Mouse (Mus musculus): Measurements from ENCODE around the gene Mogs.

Gene Mogs

DNA sequence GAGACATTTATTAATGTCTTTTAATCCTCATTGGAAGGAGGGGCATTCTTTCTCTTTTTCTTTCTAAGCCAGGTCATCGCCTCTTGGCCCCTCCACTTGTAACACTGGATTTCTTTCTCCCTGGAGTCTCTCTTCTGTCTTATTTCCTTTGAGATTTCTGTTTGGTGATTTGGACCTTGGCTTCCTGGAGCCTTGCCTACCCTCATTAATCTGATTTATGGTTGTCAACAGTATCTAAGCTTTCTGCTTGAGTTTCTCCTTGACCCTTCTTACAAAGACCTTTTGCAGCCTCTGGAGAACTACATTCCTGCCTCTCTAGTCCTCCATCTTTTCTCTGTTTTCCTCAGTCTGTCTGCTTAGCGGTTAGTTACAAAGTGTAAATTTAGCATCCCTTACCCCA lies 16.9 kb upstream of the Mogs start:
- no peak for DNase-seq

DNA sequence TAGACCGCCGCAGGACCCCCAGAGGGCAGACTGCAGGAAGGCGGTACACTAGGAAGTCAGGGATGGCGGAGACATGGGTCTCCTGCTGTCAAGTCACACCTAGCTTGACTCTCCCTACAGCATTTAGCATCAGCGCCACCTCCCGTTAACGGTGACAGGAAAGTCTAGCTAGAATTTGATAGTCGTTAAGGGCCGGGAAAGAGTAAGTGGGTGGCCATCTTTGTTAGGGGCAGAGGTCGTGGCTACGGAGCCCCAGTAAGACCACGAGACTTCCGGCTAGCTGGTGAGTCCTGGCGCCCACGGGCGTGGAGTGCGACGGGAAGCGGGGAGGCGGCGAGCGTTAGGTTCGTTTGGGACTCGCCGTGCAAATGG lies 14.0 kb upstream of the Mogs start, which contains the start of the genes Ccdc142 and Gm42688:
Gene Ccdc142 (plus strand): TSS at position 286 of the 372 bp plus-strand sequence.
Gene Gm42688 (plus strand): TSS at position 302 of the 372 bp plus-strand sequence.
- peak; percentile 93 for DNase-seq

DNA sequence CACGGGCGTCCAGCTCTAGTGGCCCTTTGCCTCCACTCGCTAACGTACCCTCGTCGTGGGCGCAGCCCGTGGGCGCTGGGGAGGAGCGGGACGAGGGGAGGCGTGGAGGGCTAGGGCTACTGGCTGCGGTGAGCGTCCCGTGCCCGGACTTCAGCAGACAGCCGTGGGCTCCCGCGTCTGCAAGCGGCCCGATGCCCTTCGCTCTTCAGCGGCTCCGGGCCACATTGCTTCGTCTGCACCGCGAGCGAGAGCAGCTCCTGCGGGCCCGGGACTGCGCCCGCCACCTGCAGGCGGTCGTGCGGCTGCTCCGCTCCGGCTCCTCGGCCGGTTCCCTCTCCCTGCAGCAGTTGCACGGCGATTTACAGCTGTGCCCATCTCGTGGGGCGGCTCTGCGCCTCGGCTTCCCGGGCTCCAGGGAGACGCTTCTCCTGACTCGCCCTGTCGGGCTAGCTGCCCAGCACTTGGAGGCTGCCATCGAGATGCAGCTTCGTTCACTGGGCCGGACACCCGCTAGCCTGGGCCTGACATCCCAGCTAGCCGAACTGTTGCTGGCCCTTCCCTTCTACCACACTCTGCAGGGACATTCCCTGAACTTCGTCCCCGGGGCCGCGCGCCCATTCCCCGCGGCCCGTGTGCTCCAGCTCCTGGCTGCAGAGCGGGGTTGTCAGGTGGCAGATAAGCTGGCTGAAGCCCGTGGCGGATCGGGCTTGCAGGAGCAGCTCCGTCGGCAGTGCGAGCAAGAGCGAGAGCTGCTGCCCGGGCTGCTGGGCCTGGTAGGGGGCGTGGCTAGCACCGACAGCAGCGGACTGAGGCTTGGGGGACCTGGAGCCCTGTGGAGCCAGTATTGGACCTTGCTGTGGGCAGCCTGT lies 13.4 kb upstream of the Mogs start:
- DNase-seq: peak; percentile 77

DNA sequence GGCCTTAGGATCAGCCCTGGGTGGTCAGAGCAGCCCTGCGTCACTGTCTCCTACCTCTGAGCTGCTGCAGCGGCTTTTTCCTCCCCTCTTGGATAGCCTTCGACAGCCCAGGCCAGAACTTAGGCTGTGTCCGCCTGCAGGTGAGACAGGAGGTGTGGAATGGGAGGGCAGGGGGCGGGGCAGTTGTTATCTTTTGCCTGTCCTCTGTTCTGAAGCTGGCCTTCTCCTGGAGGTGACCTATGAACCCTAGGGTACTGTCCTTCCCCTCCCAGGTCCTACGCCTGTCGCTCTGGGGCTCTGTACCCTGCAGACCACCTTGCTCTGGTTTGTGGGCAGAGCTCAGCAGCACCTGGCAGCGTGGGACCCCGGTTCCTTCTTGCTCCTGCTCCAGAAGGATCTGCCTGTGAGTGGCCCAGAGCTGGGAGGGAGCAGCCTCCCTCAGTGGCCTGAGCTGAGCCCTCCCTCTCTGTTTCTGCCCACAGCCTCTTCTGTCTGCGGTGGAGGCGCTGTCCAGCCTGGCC lies 12.1 kb upstream of the Mogs start:
- no peak for DNase-seq

DNA sequence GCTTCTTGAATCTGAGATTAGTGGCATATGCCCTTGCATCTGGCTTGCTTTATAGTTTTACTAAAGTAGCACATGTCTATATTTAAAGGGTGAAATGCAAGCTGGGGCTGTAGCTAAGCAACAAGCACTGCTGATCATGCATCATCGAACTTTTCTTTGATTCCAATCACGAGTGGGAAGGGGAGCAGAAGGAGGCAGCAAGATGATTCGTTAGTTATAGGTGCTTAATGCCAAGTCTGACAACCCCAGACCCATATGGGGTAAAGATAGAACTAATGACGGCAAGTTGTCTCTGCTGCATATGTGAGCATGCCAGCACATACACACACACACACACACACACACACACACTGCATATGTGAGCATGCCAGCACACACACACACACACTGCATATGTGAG lies 11.1 kb upstream of the Mogs start:
- no peak for DNase-seq

DNA sequence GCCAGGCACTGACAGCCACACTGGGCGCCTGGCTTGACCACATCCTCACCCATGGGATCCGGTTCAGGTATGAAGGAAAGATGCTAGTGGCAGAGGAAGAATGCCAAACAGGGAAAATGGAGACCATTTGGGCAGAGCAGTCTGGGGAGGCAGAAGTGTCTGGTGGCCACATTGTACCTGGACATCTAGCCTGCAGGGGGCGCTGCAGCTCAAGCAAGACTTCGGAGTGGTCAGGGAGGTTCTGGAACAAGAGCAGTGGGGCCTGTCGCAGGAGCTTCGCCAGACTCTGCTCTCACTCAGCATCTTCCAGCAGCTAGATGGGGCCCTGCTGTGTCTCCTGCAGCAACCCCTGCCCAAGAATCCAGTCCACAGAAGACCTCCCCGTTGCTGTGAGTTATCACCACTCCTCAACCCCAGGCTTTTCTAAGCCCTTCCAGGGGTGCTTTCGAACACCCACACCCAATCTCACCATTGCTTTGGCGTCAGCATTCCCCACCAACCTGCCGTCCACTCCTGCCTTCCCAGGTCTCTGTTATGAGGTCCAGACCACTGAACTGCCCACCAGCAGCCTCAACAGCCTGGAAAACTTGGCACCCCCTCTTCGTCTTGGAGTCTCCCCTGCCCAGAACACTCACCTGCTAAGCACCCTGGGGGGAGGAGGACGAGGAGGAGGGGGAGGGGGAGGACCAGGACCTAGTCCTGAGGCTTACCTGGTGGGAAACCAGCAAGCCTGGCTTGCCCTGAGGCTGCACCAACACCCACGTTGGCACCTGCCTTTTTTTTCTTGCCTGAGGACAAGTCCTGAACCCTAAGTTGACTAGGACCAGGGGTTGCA lies 7.5 kb upstream of the Mogs start:
- peak; percentile 81 for DNase-seq

DNA sequence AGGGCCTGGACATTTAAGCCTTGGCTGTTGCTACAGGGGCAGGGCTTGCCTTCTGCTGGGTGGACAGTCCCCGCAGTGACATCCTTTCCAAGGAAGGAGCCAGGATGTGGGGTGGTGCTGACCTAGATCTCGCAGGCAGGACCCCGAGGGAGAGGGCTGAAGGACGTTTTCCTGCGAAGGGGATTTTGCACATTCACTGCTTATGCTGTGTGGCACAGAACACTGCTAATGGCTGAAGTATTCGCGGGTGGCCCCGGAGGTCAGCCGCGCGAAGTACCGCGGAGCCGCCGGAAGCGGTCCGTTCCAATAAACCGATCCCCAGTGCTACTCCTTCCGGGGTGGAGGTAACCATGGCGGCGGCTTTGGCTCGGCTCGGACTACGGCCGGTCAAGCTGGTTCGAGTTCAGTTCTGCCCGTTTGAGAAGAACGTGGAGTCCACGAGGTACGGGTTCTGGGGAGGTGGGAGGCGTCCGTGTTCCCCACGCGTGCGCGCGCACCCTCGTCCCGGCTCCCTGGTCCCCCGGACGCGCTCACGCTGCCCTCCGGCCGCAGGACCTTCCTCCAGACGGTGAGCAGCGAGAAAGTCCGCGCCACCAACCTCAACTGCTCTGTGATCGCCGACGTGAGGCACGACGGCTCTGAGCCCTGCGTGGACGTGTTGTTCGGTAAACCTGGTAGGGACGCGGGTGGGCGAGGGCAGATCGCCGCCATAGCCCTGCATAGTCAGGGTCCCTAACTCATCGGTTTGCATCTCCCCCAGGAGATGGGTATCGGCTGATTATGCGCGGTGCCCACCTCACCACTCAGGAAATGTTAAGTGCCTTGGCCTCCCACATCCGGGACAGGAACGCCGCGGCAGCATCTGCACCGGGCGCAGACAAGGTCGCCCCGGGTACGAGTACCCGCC lies 6.3 kb upstream of the Mogs start, which contains the start of gene Mrpl53:
Gene Mrpl53 (plus strand): TSS at position 279 of the 907 bp plus-strand sequence.
- peak; percentile 88 for DNase-seq

DNA sequence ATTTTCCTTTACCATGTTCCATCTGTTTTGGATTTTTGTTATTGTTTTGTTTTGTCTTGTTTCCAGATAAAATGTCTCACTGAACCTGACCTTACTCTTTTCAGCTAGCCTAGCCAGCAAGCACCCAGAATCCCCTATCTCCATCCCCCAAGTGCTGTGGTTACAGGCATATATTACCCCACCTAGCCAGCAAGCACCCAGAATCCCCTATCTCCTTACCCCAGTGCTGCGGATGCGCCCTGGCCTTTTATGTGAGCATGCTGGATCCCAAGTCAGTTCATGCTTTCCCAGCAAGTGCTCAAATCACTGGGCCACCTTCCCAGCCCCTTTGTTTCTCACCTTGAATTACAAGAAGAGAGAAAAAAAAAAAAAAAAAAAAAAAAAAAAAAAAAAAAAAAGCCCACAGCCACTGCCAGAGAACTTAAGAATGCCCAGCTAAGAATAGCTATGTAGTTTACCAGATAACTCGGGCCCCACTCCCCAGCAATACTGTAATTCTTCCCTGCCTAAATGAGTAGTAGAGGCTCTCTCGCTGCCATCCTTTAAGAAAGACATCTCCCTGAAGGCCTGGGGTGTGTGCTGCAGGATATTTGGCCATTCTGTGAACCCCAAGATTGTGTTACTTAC lies 3.7 kb upstream of the Mogs start:
- no peak for DNase-seq

DNA sequence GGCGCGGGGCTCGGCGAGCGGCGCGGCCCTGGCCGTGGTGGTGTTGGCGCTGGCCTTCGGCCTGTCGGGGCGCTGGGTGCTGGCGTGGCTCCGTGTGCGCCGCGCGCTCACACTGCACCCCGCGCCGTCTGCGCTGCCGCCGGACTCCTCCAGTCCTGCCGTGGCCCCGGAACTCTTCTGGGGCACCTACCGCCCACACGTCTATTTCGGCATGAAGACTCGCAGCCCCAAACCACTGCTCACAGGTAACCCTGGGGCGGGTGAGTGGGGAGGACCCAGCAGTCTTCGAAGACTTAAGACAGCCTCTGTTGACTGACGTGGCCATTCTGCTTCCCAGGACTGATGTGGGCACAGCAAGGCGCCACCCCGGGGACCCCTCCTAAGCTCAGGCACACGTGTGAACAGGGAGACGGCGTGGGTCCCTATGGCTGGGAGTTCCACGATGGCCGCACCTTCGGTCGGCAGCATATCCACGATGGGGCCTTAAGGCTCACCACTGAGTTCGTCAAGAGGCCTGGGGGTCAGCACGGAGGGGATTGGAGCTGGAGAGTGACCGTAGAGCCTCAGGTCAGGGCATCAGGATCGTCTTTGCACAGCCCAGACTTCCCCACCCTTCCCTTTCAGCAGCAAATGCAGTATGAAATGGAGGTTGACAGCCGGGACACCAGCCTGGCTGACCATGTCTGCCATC lies 531 bp downstream of the Mogs start:
- DNase-seq: no peak

DNA sequence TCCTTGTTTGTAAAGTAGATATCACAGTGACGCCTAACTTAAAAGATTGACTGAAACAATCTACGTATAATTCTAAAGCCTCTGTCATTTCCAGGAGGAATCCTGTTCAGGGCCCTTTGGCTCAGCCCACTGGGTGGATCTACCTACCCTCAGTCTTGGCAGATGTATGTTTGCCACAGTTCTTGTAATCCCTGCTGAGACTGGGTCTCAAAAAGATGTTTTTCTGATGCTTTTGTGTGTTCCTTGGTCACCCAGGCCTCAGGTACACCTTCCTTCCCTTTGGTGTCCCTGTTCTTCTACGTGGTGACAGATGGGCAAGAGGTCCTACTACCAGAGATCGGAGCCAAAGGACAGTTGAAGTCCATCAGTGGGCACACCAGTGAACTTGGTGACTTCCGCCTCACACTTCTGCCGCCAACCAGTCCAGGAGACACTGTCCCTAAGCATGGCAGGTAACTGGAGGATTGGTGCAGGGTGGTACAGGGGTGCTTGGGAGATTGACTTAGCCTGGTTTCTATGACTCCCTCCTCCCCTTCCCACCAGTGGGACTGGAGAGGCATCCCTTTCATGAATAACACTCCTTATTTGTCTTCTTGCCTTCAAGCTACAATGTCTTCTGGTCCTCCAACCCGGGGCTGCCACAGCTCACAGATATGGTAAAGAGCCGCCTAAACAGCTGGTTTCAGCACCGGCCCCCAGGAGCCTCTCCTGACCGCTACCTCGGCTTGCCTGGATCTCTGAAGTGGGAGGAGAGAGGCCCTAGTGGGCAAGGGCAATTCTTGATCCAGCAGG lies 1.3 kb downstream of the Mogs start:
- DNase-seq: no peak

DNA sequence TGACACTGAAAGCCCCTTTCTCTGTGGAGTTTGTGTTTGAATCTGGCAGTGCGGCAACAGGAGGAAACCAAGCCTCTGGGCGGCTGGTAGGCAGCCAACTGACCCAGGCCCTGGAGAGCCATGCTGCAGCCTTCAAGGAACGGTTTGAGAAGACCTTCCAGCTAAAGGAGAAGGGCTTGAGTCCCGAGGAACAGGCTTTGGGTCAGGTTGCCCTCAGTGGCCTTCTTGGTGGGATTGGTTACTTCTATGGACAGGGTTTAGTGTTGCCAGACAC lies 1.8 kb downstream of the Mogs start:
- no peak for DNase-seq

DNA sequence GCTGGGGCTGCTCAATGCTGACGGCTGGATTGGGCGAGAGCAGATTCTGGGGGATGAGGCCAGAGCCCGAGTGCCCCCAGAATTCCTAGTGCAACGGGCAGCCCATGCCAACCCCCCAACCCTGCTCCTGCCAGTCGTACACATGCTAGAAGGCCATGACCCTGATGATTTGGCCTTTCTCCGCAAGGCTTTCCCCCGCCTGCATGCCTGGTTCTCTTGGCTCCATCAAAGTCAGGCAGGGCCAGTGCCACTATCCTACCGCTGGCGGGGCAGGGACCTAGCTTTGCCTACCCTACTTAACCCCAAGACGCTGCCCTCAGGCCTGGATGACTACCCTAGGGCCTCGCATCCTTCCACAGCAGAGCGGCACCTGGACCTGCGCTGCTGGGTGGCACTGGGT lies 2.3 kb downstream of the Mogs start:
- no peak for DNase-seq

DNA sequence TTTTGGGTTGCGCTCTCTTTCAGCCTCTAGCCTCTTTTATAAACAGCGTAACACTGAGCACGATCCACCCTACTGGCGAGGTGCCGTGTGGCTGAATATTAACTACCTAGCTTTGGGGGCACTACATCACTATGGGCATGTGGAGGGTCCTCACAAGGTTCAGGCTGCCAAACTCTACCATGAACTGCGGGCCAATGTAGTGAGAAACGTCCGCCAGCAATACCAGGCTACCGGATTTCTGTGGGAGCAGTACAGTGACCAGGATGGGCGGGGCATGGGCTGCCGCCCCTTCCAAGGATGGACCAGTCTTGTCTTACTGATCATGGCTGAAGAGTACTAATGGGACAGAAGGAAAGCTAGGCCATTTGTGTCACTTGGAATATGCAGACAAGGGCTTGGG lies 3.1 kb downstream of the Mogs start:
- DNase-seq: no peak

DNA sequence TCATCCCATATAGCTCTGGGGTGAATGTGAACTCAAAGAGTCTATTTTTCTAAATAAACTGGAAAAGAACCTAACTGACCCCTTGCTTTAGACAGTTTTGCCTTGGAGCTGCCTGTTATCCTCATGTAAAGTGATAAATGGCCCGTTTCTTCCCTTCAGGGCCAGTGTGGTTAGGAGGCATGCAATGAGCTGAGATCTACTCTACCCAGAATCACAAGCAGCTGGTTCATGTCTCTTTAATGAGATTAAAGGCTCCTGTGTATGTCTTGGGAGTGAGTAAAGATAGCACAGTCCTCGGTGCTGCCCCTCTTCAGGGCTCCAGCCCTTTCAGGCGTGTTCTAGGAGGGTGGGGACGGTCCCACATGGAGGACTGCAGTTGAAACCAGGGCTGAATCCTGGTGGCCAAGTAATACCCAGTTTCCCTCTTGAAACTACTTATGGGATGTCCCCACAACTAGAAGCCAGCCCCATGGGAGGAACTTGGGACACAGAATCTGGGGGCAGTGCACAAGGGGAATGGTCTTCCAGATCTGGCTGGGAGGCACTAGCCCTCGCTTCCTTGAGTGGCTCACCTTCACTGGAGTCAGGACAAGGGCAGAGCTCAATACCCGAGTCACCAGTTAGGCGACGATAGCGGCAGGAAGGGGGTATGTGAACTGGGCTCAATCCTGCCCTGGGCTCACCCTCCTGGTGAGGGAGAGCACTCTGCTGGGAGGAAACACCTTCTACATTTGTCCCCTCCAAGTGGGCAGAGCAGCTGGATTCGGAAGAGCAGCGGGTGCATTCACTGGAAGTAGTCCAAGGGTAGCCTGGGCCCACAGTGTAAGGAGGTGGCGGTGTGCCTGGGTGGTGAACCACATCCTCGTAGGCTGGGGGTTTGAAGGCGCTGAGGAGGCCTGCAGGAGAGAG lies 3.8 kb downstream of the Mogs start:
- no peak for DNase-seq

DNA sequence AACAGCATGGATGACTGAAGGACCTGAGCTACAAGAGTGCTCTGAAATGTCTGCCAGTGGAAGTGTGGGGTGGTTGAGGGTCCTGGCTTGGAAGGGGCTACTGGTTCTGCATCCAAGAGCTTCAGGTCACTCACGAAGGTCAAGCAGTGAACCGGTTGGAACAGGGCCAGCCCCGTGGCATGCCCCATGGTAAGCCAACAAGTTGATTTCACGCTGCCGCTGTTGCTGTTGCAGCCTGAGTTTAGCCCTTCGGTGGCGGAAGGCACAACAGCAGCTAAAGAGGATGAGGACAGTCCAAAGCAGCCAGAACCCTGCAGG lies 4.4 kb downstream of the Mogs start:
- peak; percentile 38 for DNase-seq

DNA sequence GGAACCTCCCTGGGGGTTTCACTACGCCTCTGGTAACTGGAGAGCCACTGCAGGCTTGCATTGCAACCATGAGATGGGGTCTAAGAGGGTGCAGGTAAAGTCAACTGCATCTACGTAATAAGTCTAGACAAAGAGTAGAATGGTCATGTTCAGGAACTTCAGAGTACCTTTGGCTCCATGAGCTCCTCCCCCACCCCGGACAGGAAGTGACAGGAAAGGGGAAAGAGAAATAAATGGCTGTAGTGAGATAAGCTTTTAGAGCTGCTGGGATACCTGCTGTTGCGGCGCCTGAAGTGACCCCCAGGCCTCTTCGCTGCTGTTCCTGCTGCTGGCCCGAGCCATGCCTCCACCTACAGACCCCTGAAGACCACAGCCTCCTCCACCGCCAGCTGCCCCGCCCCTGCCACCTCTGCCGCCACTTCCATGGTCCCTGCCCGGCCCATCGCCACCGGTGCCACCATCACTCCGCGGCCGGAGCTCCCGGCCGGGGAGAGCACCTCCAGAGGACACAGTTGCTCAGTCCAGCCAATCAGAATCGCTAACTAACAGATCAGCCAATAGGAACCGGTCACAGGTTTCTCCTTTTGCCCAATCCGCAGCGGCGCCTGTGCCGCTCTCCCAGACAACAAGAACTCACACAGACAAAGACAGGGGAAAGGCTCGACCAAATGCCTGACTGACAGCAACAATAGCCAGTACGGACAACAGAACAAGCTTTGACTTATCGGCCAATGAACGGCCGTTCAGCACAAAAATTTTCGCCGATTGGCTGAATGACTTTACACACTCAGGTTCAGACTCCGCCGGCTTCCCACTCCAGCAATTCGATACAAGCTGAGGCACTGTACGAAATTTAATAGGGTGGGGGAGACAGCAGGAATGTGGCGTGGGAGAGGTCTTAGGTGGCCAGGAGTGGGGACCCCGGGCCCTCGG lies 5.9 kb downstream of the Mogs start, which contains the start of gene Wbp1:
Gene Wbp1 (minus strand): TSS at position 630 of the 933 bp plus-strand sequence.
- peak; percentile 90 for DNase-seq

DNA sequence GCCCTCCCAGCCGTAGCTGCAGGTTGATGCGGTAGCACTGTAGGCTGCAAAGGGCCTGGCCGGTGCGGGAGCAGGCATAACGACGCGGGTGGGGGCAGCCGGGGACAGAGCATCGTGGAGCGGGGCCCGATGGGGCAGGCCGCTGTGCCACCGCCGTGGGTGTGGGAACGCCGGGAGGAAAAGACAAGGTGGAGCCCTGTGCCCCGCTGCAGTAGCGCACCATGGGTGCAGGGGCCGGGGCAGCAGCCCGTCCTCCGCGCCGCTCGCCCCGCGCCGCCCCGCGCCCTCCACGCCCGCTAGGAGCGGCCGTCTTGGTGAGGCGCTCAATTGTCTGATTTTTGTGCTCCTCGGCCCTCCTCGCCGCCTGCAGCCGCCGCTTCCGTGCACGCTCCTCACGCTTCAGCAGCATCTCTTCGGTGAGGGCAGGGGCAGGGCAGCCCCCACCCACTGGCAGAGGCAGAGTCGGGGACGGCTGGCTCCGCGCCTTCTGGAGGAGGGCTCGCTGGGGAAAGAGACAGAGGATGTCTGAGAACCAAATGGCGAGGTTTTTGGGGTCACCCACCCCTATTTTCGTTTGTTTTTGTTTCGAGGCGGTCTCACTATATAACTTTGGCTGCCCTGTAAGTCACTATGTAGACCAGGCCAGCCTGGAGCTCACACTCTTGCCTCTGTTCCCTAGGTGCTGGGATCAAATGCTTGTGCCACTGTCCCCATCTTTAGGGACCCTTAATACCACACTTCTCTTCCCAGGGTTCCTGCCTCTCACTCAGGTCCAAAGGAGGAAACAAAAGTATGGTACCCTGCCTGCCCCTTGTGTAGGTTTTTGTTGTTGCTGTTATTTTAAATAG lies 6.8 kb downstream of the Mogs start:
- DNase-seq: no peak

DNA sequence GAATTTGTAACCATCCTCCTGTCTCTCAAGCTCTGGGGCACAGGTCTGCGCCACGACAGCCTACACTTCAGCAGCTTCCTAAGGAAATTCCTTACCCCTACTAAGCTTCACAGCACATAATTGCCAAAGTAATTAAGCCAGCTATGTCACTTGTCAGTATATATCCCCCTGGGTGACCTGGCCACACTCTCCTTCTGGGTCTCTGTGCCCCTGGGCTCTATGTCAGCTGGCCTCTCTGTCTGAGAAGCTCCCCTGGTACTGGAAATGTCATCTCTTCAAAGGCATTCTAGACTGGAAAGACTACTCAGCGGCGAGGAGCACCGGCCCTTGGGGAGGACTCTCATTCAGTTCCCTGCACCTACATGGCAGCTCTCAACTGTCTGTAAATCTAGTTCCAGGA lies 7.7 kb downstream of the Mogs start:
- DNase-seq: no peak

All from kidney, adult 18-20 months (tissue).